Mouse (Mus musculus) olfactory bulb, adult 2 months (tissue): ENCODE results near the gene Zfp706. TPM values are rescaled to one million over a fixed set of nuclear protein-coding genes. Genes with fewer than 3 reads are reported as not detected.

ENCODE experiments used
- H3K27ac ChIP-seq: fragments of 200-500 bp; 2 replicates; pipeline ENCODE4 v1.5.1; 2012; ENCODE audit warnings: low read depth, low read length; ENCODE audit not compliant: insufficient read depth
- H3K4me1 ChIP-seq: fragments of 200-500 bp; 2 replicates; pipeline ENCODE4 v1.6.1; 2012; ENCODE audit warnings: low read length; ENCODE audit not compliant: control insufficient read depth, insufficient read depth
- H3K4me3 ChIP-seq: fragments of 200-500 bp; 2 replicates; pipeline ENCODE4 v1.5.1; 2012; ENCODE audit warnings: mild to moderate bottlenecking, low read depth, low read length, moderate library complexity; ENCODE audit not compliant: insufficient read depth
- CTCF ChIP-seq: fragments of 200-500 bp; IDR thresholded peaks from 2 replicates; pipeline ENCODE4 v1.5.1; 2012; ENCODE audit warnings: low read depth, mild to moderate bottlenecking, low read length, moderate library complexity; ENCODE audit not compliant: insufficient read depth
- POLR2A ChIP-seq: fragments of 200-500 bp; IDR thresholded peaks from 2 replicates; pipeline ENCODE4 v1.6.1; 2012; ENCODE audit warnings: mild to moderate bottlenecking, low read depth, low read length, moderate library complexity; ENCODE audit not compliant: insufficient read depth
- WGBS: fragments of 180-500 bp; shearing (Covaris S2); methylation state at CpG from one replicate; pipeline ENCODE4 v1.1.7; 2018; 5-methylcytosine and 5-hydroxymethylcytosine counted together
- polyA plus RNA-seq: library from polyadenylated mRNA; stranded (reverse); fragments of >200 nt; gene quantifications from 2 replicates; pipeline ENCODE4 v1.2.4, GENCODE M21; 2012; ENCODE audit warnings: low replicate concordance; ENCODE audit not compliant: missing spikeins, insufficient read depth, insufficient read length

The Zfp706 gene
- polyA plus RNA-seq, 1 experiment = not detected

- H3K27ac ChIP-seq = no peak overlapping the region
- H3K4me3 ChIP-seq = no peak overlapping the region
- no peaks in the 10 kb centered on the region for H3K4me1 ChIP-seq
- no peak for TF ChIP-seq CTCF
- no peak for TF ChIP-seq POLR2A
Measured at GRCm38 (mm10) chr15:37020581-37021245, 13.1 kb upstream of the Zfp706 start.

DNA sequence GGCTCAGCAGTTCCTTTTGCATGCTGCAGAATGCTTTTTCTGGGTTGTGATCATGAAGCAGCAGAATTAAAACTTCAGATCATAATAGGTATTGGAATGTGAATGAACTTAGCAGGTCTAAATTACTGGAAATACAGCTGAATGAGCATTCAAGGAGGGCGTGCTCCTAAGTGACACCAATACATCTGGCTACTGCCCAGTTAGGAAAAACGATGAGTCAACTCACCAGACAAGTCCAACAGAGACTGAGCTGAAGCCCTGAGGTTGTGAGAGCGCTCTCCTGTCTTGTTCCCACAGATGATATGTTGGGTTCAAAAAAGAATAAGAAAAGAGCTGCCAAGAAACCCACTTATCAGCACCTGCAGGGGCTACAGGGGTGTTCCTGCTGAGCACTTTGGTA is 11.9 kb upstream of the Zfp706 start:
- Histone ChIP-seq H3K4me3 (no peak overlapping the region), H3K4me1 (no peaks in the 10 kb centered on the region), H3K27ac (no peak overlapping the region)
- 75% methylated on average over 3 of the region's 3 CpGs for WGBS
- no peak for TF ChIP-seq POLR2A
- TF ChIP-seq CTCF = no peak

DNA sequence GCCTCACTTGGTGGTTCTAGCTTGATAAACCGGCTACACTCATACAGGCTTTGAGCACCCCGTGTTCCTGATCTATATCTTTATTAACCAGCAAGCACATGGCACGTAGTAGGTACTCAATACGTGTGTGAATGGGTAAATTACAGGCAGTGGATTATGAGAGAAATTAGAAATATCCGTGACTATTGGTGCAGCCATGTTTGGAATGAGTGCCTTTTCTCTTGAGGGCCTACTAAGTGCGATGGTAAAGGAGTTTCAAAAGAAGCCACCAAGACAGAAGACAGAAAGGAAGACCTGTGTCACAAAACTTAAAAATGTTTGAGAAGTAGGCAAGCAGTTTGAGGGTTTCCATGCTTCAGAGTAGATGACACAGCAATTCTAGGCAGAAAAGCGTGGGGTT is 4.3 kb upstream of the Zfp706 start:
- WGBS = 95% methylated on average over 7 of the region's 7 CpGs
- no peak overlapping the region for H3K4me3 ChIP-seq
- H3K4me1 ChIP-seq = no peaks in the 10 kb centered on the region
- no peak overlapping the region for H3K27ac ChIP-seq
- no peak for TF ChIP-seq POLR2A
- TF ChIP-seq CTCF = no peak

- no peak overlapping the region for H3K27ac ChIP-seq
- WGBS = 86% methylated on average over 3 of the region's 3 CpGs
- TF ChIP-seq CTCF (no peak), POLR2A (no peak)
Measured at GRCm38 (mm10) chr15:37011316-37011715, 3.7 kb upstream of the Zfp706 start.

DNA sequence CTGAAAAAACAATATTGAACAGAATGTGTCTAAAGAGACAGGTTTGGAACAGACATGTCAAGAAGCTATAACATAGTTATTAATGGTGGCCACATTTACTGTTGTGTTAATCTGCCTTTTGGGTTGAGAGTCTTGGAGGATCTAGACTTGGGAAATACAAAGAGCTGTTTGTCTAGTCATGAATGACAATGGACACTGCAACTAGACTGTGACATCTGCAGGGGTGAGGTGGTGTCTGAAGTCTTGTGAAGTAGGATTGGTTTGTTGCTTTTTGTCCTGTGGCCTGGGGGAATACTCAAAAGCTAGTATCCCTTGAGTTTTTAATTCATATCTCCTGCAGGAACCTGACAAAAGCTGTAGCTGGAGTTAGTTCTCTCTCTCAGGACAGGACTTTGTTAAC is 973 bp upstream of the Zfp706 start:
- peaks cover 2% of the 10 kb centered on the region; the same call in 1 of the 2 replicates for H3K4me1 ChIP-seq
- H3K27ac ChIP-seq = no peak overlapping the region
- H3K4me3 ChIP-seq = no peak overlapping the region
- TF ChIP-seq POLR2A (no peak), CTCF (no peak)

More at GRCm38 (mm10) chr15:37011316-37011715, 3.7 kb upstream of the Zfp706 start:
- H3K4me3 ChIP-seq = no peak overlapping the region
- no peaks in the 10 kb centered on the region for H3K4me1 ChIP-seq

- Histone ChIP-seq H3K4me1 (peaks cover 2% of the 10 kb centered on the region; the same call in 1 of the 2 replicates), H3K4me3 (peak overlapping the region; percentile 69), H3K27ac (peak overlapping the region; percentile 95)
- TF ChIP-seq CTCF (no peak), POLR2A (no peak)
- 28% methylated on average over 8 of the region's 8 CpGs for WGBS
Measured at GRCm38 (mm10) chr15:37007959-37008419, 416 bp upstream of the Zfp706 start.

DNA sequence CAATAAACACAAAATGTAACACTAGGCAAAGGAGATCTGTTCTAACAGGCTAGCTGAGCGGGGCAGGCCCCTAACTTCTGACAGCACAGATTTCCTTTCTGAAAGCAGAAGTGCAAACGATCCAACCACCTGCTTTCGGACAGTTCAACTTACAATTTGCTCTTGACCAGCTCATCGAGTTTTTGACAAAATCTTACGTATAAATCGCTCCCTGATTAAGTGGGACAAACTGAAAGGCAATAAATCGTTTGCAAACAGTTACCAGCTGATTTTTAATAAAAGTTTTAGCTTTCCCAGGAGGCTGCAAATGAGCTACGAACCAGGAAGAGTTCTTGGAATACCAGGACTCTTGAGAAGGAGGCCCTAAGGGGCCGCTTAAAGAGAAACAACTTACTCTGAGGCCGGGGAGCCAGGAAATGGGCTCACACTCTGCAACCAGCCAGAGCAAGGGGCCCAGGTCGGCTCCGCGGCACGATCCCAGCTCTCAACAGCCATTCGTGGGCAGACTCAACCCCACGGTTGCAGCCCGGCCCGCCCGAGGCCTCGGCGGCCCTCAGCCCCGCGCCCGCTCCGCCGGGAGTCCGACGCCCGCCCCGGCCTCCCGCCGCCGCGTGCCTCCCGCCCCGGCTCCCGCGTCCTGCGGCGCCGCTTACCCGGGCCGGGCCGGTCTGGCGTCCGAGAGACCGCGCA is 953 bp downstream of the Zfp706 start:
- Histone ChIP-seq H3K4me3 (peak overlapping the region; percentile 93), H3K4me1 (peaks cover 2% of the 10 kb centered on the region; the same call in 1 of the 2 replicates), H3K27ac (peak overlapping the region; percentile 86)
- TF ChIP-seq POLR2A = no peak
- TF ChIP-seq CTCF = no peak
- WGBS = under 1% methylated on average over 48 of the region's 48 CpGs

DNA sequence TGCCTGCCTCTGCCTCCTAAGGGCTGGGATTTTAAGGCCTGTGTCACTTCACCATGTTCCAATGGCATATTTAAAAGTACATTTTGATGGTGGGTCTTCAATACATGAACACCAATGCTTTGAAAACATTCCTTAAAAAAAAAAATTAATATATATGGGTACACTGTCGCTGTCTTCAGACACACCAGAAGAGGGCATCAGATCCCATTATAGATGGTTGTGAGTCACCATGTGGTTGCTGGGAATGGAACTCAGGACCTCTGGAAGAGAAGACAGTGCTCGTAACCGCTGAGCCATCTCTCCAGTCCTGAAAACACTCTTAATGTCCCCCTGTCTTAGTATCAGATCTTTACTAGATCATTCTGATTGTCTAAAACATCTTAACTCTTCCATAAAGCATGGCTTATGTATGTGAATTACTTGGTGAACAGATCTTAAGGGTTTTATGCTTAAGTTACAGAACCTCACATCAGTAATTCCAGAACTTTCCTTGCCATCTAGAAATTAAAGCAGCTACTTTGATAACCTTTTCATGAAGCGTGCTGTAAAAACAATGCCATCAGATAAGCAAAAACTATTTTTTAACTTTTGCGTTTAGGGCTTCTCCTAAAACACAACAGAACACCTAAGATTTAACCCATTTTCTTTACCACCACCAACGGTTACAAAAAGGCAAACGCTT is 1.6 kb downstream of the Zfp706 start:
- 38% methylated on average over 7 of the region's 7 CpGs for WGBS
- H3K27ac ChIP-seq = no peak overlapping the region
- H3K4me3 ChIP-seq = peak overlapping the region; percentile 93
- peaks cover 2% of the 10 kb centered on the region; the same call in 1 of the 2 replicates for H3K4me1 ChIP-seq
- no peak for TF ChIP-seq POLR2A
- no peak for TF ChIP-seq CTCF

DNA sequence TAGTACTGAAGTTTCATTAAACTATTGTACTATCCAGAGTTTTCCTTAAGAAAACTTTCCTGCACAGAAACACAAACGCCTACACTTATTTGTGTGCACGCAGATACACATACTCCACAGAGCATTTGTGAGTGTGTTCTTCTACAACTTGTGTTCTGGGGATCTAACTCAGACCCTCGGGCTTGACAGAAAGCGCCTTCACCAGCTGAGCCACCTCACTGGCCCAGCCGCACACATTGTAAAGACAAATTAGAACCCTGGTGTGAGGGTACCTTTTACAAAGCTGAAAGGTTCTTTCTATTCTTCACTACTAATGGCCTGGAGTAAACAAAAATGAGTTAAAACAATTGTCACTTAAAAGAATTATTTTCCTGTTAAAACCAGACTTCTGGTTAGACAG is 2.7 kb downstream of the Zfp706 start:
- TF ChIP-seq CTCF (no peak), POLR2A (no peak)
- H3K27ac ChIP-seq = no peak overlapping the region
- H3K4me1 ChIP-seq = peaks cover 2% of the 10 kb centered on the region; the same call in 1 of the 2 replicates
- 36% methylated on average over 5 of the region's 5 CpGs for WGBS
- H3K4me3 ChIP-seq = no peak overlapping the region
